Mouse (Mus musculus) adrenal gland (tissue): Measurements from ENCODE around the gene Erbb4.
"Not testable (repeated sequence)": the region's sequence is repeated elsewhere in the genome, so short reads cannot be mapped to it uniquely, and the experiment has no call there.

Source experiments
- intact Hi-C: fragments of 180-260 bp; cut with DNase I; formaldehyde crosslinking; loops from one replicate; pipeline ENCODE4 v1.15.1; 2025

The Erbb4 gene

DNA sequence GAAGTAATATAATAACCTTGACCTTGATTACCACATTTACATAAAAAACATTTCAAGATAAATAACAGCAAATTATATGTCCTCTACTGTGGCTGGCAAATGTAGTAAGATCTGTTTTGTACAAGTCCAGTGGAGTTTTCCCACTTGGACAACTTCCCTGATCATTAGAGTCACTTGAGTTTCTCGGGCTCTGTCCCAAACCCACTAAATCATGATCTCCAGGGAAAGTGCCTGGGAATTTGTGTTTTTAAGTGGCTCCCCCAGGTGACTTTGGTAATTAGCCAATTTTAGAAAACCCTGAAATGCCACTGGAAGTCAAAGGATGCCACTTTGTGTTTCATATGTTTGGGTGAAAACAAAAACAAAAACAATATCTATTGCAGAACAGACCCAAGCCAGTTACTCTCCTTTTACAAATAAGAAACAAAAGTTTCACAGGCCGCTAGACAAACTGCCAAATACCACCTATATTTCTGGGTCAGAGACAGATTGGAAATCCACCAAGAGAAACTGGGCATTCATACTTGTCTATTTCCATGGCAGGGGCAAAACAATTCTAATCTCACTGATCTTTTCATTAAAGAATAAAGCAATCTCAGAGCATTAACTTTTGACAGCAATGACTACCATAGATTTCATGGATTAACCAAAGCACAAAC is 234.8 kb downstream of the Erbb4 start:
- intact Hi-C loops = no loop called here

DNA sequence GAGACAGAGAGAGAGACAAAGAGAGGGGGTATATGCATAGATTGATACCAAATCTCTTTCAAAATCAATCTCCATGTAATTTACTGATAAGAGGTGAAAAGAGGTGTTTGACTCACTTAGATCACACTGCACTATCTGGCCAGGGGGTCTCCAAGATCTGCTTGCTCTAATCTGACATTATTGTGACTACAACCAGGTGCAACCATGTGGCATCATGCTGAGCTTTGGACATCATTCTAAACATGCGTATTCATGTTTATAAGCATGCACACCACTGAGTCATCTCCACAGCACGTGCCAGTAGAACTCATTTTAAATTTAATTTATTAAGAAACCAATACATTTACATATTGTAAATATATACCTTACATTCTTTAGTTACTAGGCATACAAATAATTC is 247.5 kb downstream of the Erbb4 start:
- intact Hi-C loops = no loop called here

DNA sequence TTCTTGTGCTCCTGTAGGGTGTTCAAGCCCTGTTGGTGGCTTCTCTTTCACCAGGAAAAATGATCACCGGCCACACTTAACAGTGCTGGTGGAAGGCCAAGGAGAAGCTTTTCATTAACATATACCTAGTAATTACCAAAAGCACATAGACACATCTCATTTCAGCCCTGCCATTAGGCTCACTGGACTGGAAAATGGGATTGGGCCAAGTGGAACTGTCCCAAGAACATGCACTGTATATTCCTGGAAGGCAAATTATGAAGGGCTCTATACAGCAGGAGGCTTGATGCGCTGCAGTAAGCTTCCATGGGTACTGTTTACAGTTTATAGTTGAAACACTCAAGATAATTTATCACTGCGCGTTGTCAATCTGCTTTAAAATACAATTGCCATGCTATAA is 248.4 kb downstream of the Erbb4 start:
- intact Hi-C loops = no loop called here

DNA sequence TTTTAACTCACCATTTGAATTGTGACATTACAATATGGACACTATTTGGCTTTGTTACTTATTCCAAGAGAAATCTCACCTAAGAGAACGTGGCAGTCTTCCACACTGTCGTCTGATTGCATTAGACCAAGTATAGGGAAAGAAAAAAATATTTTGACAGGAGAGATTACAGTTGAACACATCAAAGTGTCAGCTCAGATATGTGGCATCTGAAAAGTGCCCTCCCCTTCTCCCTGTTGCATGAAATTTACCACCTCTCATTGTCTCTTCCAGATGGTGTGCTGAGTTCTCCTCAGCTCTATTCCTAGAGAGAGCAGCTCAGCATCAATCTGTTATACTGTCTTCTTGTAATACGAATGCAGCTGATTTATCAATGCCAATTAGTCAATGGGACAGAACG is 268.5 kb downstream of the Erbb4 start:
- intact Hi-C loops = no loop called here

DNA sequence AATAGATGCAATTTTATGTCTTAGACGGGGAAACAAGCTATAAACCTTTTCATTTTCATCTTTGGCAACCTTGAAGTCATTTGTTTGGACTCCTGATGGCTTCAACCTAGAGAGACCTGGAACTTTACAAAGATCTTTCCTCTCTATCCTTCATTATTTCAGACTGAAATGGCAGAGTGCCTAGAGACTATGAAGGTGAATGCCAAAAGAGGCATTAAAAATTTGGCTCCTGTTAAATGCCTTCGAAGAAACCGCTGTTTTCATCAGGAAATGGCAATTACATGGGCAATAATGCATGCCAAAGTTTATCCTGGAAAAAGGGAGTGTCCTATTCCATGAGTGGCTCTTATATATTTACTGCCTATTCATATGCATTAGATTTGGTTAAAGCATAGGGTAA is 273.2 kb downstream of the Erbb4 start:
- intact Hi-C loops = no loop called here

DNA sequence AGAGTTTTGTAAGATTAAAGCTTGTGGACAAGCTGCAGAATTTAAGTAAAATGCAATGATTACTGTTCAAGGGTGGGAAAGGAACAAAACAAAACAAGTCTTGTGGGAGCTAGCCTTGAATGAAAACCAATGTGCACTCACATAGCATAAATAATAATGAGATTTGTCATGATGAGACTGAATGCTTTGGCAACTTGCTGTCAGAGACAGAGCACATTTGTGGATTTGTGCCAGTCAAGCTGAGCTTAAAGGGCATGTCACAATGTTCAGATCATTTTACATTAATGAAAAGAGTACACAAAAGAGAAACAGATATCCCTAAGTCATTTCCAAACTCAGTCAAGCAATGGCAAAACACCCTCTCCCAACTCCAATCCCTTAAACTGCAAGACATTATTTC is 275.8 kb downstream of the Erbb4 start:
- intact Hi-C loops = no loop called here

DNA sequence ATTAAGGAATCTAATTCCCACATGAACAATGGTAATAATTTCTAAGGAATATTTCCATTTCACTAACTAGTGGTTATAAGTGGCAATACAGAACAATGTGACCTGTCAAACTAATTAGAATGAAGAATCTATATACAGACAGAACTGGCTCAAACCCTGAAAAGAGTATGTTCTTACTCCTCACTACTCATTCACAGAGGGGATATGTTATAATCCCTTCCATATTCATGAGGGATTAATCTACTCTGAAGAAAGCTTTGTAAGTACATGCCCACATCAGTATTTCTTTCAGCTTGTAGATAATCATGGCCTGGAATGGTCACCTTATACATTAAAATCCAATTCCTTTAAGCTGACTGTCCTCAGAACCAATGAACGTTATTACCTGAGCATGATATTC is 276.3 kb downstream of the Erbb4 start:
- intact Hi-C loops = no loop called here

DNA sequence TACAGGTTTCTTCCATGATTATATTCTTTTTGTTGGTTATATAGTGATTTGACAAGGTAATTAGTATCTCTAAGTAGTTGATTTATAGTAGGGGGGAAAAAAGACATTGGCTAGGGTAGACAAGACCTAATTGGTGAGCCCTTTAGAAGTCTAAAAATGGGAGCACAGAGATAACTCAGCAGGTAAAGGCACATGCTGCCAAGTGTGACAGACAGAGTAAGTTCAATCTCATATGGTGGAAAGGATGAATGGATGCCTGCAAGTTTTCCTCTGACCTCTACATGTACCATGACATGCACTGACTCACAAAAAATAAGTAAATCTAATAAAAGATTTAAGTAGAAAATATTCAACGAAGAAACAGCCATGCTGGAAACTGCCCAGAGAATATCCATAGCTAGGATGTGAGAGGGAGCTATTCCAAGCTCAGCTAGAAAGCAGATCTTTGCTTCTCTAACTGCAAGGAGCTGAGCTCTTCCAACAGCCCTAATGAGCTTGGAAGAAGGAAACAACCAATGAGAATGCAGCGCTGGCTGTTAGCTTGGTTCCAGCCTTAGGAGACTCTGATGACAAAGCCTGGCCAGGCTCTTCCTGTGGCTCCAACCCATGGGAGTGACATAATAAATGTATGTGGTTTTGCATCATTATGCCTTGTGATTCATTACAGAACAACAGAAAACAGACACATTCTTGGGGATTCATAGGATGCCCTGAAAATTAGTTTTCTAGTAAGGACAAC is 277.2 kb downstream of the Erbb4 start:
- intact Hi-C loops = no loop called here

DNA sequence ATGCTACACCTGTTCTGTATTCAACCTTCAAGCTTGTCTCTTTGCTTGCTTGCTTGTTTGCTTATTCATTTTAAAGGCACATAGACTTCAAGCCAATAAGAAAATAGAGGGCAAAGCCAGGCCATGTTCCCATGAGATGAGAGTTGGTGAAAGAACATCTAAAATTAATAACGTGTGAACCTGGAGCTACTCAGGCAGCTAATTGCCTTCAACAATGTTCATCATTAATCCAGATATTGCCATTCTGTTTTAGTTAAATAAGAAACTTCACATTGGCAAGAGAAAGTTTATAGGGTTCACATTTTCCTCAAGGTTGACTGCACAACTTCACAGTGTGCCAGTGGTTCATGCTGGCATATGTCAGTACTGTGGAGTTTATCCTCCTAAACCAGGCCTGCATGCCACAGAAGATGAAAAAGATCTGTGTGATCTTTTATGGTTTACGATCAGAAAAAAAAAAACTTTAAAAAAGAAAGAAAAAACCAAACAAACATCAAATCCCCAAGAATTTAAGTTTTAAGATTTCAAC is 284.7 kb downstream of the Erbb4 start:
- intact Hi-C loops = no loop called here

DNA sequence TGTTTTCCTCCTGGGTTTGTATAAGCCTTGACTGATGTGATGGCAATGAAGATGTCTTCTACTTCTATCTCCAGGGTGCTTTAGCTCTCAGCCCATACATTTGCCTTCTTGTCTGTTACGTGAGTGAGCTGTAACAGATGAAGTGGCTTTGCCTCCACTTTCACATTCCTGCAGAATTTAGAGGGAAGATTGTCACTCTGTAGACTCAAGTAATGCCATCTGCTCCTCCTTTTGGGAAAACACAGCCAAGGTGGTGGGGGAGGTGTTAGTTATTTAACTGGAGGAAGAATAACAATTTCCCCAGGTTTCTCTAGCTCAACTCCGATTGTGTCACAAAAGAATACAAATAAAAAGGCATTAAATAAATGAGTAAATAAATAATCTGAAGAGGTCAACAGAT is 301.1 kb downstream of the Erbb4 start:
- intact Hi-C loops = no loop called here

DNA sequence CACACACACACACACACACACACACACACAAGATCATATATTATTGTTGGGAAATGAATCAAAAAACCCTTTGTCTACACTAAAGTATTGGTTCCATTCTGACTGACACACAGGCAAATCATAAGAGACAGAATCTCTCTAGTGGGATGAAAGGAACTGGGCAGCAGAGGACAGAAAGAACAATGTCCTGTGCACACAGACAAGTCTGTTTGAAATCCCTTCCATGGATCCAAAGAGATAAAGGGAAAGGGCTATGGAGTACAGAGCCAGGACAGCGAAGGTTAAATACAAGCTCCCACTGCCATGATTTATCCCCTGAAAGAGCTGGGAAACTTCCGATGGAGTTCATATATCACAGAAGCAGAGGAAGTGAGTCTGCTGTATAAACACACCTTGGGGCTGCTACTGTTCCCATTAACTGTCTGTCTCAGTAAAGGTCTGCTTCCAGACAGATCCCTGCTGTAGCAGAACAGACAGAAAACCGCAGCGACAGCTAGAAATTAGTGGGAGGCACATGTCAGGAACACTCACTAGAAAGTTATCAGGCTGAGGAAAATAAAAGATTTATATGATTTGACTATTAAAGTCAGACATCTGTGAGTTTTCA is 320.3 kb downstream of the Erbb4 start:
- intact Hi-C loops = no loop called here

DNA sequence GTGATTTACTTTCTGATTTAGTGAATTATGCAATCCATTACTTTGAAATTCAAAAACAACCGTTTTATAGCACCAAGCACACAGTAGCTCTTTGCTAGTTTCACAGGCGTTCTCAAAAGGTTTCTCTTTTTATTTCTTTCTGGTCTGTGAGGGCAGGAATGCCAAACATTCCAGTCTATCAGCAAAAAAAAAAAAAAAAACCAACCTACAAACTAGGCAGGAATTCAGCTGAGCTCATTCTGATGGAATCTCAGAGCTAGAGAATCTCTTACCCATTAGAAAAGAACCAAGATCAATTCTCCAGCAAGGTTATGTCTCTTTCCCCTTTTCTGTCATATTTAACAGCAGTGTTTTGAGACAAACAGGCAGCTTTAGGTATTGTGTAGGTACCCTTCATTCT is 327.2 kb downstream of the Erbb4 start:
- intact Hi-C loops = no loop called here

DNA sequence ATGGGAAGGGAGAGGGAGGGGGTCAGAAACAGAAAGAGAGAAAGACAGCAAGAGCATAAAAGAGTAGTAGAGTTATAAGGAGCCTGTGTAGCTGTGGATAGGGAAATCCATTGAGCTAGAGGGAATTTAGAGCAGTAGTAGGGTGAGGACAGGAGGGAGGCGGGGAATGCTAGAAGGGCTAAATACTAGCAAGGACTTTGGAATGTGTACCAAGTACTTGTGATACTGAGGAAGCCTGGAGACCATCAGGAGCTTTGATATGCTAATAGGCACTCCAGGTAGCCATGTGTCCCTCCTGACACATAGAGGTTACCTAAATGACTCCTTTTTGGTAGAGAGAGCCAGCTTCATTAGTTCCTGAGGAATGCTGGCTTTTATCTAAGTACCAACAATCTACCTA is 327.8 kb downstream of the Erbb4 start:
- intact Hi-C loops = no loop called here

DNA sequence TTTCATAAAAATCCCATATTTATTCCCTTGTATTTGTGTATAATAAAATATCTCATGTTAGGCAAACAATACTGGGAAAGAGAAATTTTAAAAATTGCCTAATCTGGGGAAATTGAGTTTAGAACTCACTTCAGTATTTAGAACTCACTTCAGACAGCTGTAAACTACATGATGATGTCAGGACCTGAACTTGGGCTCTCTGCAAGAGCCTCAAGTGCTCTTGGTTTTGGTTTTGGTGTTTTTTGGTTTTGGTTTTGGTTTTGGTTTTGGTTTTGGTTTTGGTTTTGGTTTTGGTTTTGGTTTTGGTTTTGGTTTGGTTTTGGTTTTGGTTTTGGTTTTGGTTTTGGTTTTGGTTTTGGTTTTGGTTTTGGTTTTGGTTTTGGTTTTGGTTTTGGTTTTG is 341.8 kb downstream of the Erbb4 start:
- intact Hi-C loops = not testable (repeated sequence)

DNA sequence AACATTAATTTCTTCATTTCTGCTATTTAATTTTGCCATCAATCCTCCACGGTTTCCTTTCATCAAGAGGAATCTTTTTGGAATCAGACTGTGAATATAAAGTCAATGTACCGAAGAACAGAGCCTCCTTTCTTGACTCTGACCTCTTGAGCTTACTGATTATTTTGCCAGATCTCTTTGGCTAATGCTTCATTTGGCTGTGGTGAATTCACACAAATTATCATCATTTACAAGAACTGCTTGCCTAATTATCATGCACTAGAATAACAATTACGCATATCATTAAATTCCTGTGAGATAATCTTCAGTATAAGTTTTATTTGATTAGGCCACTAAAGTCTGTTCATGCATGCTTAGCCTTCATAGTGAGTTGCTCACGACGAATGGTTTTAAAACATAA is 345.4 kb downstream of the Erbb4 start:
- intact Hi-C loops = no loop called here

DNA sequence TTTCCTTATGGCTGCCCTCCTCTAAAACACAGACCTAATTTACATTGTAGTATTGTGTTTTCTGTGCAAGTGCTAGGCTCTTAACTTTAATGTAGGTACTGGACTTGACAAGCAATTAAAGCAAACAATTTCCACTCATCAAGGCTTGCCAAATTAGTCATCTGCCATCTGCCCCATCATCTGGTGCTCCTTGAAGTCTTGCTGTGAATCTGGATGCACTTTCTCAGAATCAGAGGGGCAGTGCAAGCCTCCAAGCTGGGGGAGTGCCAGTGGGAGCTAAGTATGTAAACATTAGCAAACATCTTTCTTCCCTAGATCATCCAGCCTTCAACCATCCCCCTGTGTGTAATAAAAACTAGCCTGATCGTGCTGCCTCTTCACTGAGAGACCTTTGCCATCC is 358.9 kb downstream of the Erbb4 start:
- intact Hi-C loops = no loop called here

DNA sequence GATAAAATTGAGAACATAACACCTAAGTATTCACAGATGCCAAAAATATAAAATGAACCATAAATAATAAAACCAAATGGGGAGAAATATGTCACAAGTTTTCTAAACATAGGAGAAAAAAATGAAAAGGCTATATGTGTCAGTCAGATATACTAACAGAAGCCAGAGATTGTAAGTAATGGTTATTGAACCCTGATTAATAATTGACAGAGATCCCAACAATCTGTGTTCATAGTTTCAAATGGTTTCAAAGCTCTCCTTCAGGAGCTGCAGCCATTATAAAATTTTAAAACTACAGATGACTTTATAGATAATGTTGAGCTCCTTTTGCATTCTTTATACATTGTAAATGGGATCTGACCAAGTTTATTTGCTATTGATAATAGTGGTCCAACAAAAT is 426.4 kb downstream of the Erbb4 start:
- intact Hi-C loops = no loop called here

DNA sequence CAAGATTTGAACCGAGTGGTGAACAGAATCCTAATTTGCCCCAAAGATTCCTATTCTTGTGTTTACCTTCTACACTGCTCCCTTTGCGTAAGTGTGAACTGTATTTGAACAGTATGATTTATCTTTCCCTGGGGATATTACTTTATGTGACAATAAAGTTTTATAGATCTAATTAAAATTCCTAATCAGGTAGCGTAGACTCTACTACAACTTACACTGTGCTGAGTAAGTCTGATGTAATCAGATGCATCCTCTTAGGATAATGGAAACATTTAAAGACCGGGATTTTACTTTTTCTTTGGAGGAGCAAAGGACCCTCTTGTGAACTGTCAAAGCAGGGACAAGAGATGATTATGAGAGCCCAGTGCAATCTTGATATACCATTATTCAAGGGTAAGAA is 433.2 kb downstream of the Erbb4 start:
- intact Hi-C loops = no loop called here

DNA sequence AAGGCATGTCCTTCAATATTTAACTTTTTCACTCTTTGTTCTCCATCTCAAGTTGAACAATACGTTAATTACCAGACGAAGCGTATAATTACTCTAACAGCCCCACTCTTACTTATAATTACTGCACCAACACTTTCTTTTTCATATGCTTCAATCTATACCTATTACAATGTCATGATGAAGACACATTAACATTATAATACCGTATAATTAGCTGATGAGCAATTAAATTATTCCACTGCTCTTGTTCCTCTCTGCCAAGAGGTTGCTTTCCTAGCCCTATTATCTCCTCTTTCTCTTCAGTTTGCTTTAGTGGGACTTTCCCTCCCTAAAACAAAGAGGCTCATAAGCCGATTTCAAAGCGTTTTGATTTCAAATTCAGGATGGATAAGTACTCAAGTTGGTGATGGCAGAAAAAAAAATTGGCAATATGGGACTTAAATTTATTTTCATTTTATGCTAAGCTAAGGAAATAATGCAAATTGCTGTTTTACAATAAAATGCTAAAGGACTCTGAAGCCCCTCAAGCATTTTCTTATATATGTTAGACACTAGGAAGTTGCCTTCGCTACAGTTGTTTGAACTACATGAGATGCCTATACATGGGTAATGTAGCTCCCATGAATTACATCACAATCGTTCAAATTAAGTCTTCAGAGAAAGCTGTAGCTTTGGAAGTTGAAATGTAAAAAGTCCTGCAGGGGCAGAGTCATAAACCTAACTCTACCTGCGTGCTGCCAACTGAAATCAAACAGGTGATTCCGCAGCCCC is 440.8 kb downstream of the Erbb4 start:
- intact Hi-C loops = no loop called here

DNA sequence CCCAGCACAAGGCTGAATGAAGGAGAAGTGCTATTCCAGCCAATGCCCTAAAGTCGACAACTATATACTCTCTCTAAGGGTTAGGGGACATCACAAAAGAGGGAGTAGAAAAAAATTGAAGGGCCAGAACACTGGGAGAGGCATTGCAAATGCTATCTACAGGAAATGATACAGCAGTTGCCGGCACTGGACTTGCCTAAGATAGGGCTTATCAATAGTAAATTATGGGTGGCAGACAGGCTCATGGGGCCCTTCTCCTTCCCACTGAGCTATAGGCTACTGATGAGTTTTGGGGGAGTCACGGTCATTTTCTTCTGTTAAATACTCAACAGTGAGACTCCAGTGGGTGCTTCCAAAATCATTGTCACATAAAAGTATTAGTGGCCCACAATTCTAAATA is 517.4 kb downstream of the Erbb4 start:
- intact Hi-C loops = no loop called here

DNA sequence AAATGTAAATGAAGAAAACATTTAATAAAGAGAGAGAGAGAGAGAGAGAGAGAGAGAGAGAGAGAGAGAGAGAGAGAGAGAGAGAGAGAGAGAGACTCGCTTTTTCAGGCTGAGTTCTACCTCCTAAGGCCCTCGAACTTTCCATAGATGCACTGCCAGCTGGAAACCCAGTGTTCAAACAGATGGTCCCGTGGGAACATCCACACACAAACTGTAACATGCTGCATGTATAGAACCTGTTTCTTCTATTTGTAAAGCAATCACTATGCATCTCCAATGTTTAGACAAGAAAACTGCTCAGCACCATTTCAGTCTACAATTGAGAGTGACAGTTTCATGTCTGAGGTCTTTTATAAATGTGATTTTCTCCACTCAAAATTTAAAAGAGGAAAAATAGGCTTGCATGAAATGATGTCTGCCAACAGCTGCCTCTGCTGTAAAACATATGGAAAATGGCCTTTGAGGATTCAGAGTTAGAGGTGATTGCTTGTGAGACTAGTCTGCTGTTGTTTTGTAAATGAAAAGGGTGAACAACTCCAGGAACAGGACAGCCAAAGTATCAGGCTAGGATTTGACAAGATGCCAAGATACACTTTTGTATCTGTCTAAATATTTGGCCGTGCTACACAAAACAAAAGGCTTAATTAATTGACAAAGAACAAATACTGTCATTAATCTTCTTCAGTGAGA is 533.9 kb downstream of the Erbb4 start:
- intact Hi-C loops = no loop called here
